Mouse (Mus musculus): ENCODE measurements at regions not wholly inside any gene's neighbourhood (a gene's known extent, or its start where the extent isn't known, plus 50 kb on each side); places are given as distances from the start of the nearest gene placed in this dataset.

GRCm38 (mm10) chr9:75955082-75955481, 59.6 kb upstream of the Hmgcll1 start:
- DNase-seq (ENCODE audit: low read depth): peak; percentile 36

DNA sequence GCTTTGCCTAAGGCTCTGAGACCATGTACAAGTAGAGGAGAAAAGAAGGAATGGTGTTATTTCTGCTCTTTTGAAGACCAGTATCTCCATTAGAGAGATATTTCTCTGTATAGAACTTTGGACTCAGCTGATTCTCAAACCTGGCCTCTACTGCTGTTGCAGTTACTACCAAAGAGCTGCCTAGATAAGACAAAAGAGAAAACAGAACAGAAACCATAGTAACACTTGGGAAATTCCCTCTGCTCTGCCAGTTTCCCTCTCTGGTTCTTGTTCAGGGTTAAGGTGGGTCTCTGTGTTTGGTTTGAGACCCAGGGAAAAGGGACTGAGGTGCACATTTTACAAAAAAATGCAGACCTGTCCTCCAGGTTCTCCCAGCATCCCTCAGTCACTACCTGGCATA, 58.3 kb upstream of the Hmgcll1 start:
- DNase-seq (ENCODE audit: low read depth): no peak

DNA sequence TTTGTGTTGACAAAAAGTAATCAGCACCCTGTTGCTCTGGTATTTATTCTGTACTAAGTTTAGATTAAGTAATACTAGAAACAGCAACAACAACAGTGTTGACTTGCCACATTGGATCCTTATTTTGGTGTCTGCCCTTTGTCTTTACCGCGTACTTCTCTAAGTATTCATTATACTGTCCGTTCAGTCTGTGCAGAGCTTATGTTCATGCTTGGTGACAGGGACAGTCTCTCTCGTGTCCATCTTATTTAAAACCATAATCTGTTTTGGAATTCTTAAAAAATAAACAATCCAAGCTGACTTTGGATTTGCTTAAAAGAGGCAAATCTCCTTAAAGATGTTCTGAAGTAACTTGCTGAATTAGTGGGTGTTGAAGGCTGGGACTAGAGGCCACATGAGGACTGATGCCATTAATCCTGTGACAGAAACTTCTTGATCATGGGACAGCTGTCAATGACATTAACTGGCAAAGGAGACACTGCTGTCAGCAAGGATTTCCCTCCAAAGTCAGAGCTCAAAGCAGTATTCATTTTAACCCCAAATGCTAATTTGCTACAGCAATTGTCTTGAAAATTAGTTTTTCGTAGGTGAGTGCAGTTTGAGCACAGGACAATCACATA, 55.8 kb upstream of the Hmgcll1 start:
- DNase-seq (ENCODE audit: low read depth): no peak

DNA sequence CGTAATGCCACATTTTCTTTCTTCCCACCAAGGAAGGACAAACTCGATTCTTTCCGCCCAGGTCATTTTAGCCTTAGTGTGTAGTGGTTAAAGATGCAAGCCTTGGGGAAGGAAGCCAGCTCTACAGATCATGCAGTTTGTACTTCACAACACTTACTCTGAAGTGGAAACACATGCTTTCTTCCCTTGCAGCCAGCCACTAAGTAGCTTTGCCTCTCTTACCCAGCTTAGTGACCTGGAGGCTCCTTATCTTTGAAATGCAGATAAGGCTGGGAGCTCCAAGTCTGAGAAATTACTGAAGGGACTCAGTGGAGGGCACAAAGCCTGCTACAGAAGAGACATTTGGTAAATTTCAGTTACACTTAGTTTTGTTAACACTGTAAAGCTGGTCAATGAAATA, 54.9 kb upstream of the Hmgcll1 start:
- DNase-seq (ENCODE audit: low read depth): peak; percentile 55

DNA sequence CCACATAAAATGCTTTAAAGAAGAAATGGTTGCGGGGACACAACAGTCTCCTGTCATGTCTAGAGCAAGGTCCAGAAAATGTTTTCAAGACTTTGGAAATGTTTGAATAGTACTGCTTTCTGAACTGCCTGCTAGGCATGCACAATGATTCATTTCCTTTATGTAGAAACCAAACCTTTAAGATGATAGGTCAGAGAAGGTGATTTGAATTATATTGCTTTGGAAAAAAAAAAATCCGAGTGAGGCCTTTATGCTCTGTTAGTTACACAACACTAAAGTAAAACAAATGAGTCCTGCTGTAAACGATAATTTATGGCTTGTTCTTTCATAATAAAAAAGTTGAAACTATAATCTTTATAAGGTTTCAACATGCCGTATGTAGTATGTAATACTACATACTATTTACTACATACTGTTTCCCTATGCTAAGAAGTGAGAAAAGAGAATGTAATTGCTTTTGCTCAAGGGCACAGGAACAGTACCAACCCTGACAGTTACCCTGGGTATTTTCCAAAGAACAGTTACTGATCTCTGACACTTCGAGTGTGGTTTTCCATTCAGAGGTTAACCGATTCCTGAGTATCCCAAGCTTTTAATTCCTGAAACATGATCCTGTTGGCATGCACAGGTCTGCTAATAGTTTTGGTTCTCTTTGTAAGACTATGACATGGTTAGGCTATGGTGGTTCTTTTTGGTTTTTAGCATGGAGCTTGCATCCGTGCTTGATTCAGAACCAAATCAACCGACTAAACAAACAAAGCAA, 53.9 kb upstream of the Hmgcll1 start:
- peak; percentile 59 for DNase-seq (ENCODE audit: low read depth)

Data from NIH3T3 (cell line).